In genomic region chr3:55080055-55080454, GRCm38 (mm10) we compare ENCODE assay signal across 9 mouse cellular contexts. TPM values are rescaled to one million over a fixed set of nuclear protein-coding genes. Genes with fewer than 3 reads are reported as not detected.
A peak's percentile ranks its signal among the peaks of the same experiment; 100 is the strongest.
DNase-seq lines count a peak whose midpoint lies in the region; ATAC-seq and TF ChIP-seq lines count a peak whose summit lies in the region.
"Had no signal": no experiment of that assay in that cellular context is flagged by ENCODE, and none has a peak within 500 bp of the region (broad histone marks: within the 10 kb centered on the region; RNA-seq: fewer than 3 reads in every experiment).

No protein-coding gene starts in this region.

- H3K4me2 ChIP-seq in liver, postnatal 0 days (ENCODE audit: low read depth, low read length) = no peak overlapping the region
- no peak overlapping the region for H3K4me2 ChIP-seq in neural tube, embryonic 15.5 days

- 16% methylated on average over 6 of the region's 6 CpGs for WGBS in liver, postnatal 0 days (ENCODE audit: insufficient replicate concordance)
- 20% methylated on average over 6 of the region's 6 CpGs for WGBS in neural tube, embryonic 15.5 days

- no peaks in the 10 kb centered on the region for H3K36me3 ChIP-seq in ES-E14 (ENCODE audit: control insufficient read depth, insufficient read depth, low read length, poor library complexity, severe bottlenecking)
- no peaks in the 10 kb centered on the region for H3K36me3 ChIP-seq in liver, postnatal 0 days (replicated peaks; ENCODE audit: insufficient read depth, low read length)
- H3K36me3 ChIP-seq in neural tube, embryonic 15.5 days = no peaks in the 10 kb centered on the region

- no peak for TF ChIP-seq EP300 in liver, postnatal 0 days (IDR thresholded peaks at IDR 0.05; ENCODE audit: low read depth)

- DNase-seq in ES-E14 (ENCODE audit: low read depth, low spot score) = peak; percentile 63
- peak; percentile 90 for DNase-seq in brain, adult 2 months (ENCODE audit: low read depth, low spot score)
- peak; percentile 68 to 72 for DNase-seq in heart, postnatal 36 days
- DNase-seq in layer of hippocampus, adult 11-12 months (ENCODE audit: low spot score) = peak; percentile 88
- peak; percentile 67 for DNase-seq in liver, postnatal 0 days
- DNase-seq in thymus, postnatal 10 days (ENCODE audit: low spot score in 2 of 2) = peak; percentile 12 to 69

- no peak overlapping the region for H3K27ac ChIP-seq in ES-E14 (ENCODE audit: insufficient read depth, low read depth, low read length, poor library complexity, severe bottlenecking)
- no peak overlapping the region for H3K27ac ChIP-seq in liver, postnatal 0 days (ENCODE audit: low read depth)
- no peak overlapping the region for H3K27ac ChIP-seq in neural tube, embryonic 15.5 days (replicated peaks)
- H3K27ac ChIP-seq: macrophage had no signal

- H3K4me1 ChIP-seq in ES-E14 (ENCODE audit: control insufficient read depth in 2 of 2, insufficient read depth in 2 of 2, low read length in 2 of 2, poor library complexity in 1 of 2) = no peaks in the 10 kb centered on the region
- no peaks in the 10 kb centered on the region for H3K4me1 ChIP-seq in liver, postnatal 0 days (ENCODE audit: insufficient read depth)
- H3K4me1 ChIP-seq in neural tube, embryonic 15.5 days = peaks cover 8% of the 10 kb centered on the region

- no peaks in the 10 kb centered on the region for H3K27me3 ChIP-seq in liver, postnatal 0 days (ENCODE audit: insufficient read depth, low read length)
- H3K27me3 ChIP-seq in neural tube, embryonic 15.5 days (replicated peaks) = no peaks in the 10 kb centered on the region

- 0 out of 2 replicates have a peak, but pooled peaks have one; percentile 39 for ATAC-seq in erythroid progenitor cell, adult 5-6 weeks (replicated peaks; ENCODE audit: low FRiP score, poor library complexity, severe bottlenecking)
- ATAC-seq in liver, postnatal 0 days = peak; percentile 70
- ATAC-seq in neural tube, embryonic 15.5 days (ENCODE audit: low FRiP score) = 0 out of 2 replicates have a peak, but pooled peaks have one; percentile 39

- peak; percentile 93 for TF ChIP-seq CTCF in liver, postnatal 0 days (IDR thresholded peaks at IDR 0.05; ENCODE audit: low read depth)

- no peak overlapping the region for H3K4me3 ChIP-seq in ES-E14 (ENCODE audit: insufficient read depth in 1 of 2, low read depth in 1 of 2, low read length in 2 of 2, poor library complexity in 1 of 2, severe bottlenecking in 1 of 2)
- H3K4me3 ChIP-seq in liver, postnatal 0 days (ENCODE audit: low read depth, low read length) = no peak overlapping the region
- no peak overlapping the region for H3K4me3 ChIP-seq in neural tube, embryonic 15.5 days (replicated peaks)

- intact Hi-C loops in heart, postnatal 36 days (cut with DNase I) = loop anchor here (1.0 kb wide), 2 partner anchors 32 to 72 kb away; partner anchors contain the start of gene Spg20

- no peaks in the 10 kb centered on the region for H3K9me3 ChIP-seq in ES-E14 (ENCODE audit: control insufficient read depth, insufficient read depth, low read depth, low read length)
- H3K9me3 ChIP-seq in liver, postnatal 0 days (ENCODE audit: low read length) = no peaks in the 10 kb centered on the region
- H3K9me3 ChIP-seq in neural tube, embryonic 15.5 days (replicated peaks) = no peaks in the 10 kb centered on the region

- no peak overlapping the region for H3K9ac ChIP-seq in ES-E14 (ENCODE audit: insufficient read depth, low read depth, low read length, poor library complexity, severe bottlenecking)
- no peak overlapping the region for H3K9ac ChIP-seq in liver, postnatal 0 days (replicated peaks)
- H3K9ac ChIP-seq in neural tube, embryonic 15.5 days (replicated peaks) = no peak overlapping the region

- in situ Hi-C loops in ES-E14 (cut with MboI; ENCODE audit: low sequenced_read_pairs in 2 of 2, unreplicated experiment in 2 of 2) = loop anchor here in 1 of 2 experiments (10.0 kb wide), 1 partner anchor 275 kb away; no protein-coding TSS in a partner anchor

TF ChIP-seq in ES-E14, 5 proteins besides CTCF, POLR2A, EP300 and RAD21:
- TF ChIP-seq ZC3H11A (IDR thresholded peaks at IDR 0.05; ENCODE audit: borderline replicate concordance, low read depth, low read length) = peak; percentile 66
- TF ChIP-seq HCFC1 (IDR thresholded peaks at IDR 0.05; ENCODE audit: borderline replicate concordance, insufficient read depth, low read length) = no peak

RNA-seq across cellular contexts. Expression of gene Ccna1, which starts 24.8 kb away (rescaled TPM):
- total RNA-seq in ES-E14 (2012; rRNA removed) = 0.76 and 1.1 TPM in 2 replicates
- not detected in 2 replicates for total RNA-seq in erythroid progenitor cell, adult 5-6 weeks (2015; ENCODE audit: low replicate concordance)
- not detected in 2 replicates for total RNA-seq in erythroid progenitor cell, adult 5-6 weeks (2017; ENCODE audit: low replicate concordance)
- not detected for total RNA-seq in heart, postnatal 36 days (2021)
- not detected in 2 replicates for polyA plus RNA-seq in liver, postnatal 0 days (2015; fragmentation: Nextera tagmentation; extraction: Ambion mirVana)
- polyA plus RNA-seq in neural tube, embryonic 15.5 days (2015; fragmentation: Nextera tagmentation; extraction: Ambion mirVana) = 0.37 and 0.41 TPM in 2 replicates
- polyA plus RNA-seq: macrophage had no signal

RNA-seq across cellular contexts. Expression of gene Spg20, which starts 31.9 kb away (rescaled TPM):
- total RNA-seq in ES-E14 (2012; rRNA removed) = 7.6 and 12.8 TPM in 2 replicates
- total RNA-seq in erythroid progenitor cell, adult 5-6 weeks (2015; ENCODE audit: low replicate concordance) = 0.36 and 2.9 TPM in 2 replicates
- total RNA-seq in erythroid progenitor cell, adult 5-6 weeks (2017; ENCODE audit: low replicate concordance) = 2.3 and 2.4 TPM in 2 replicates
- total RNA-seq in heart, postnatal 36 days (2021) = 10 to 100 TPM; 40.3 to 40.9 TPM
- polyA plus RNA-seq in liver, postnatal 0 days (2015; fragmentation: Nextera tagmentation; extraction: Ambion mirVana) = 7.9 and 10.6 TPM in 2 replicates
- 14.4 and 20.0 TPM in 2 replicates for polyA plus RNA-seq in neural tube, embryonic 15.5 days (2015; fragmentation: Nextera tagmentation; extraction: Ambion mirVana)

RNA-seq across cellular contexts. Expression of gene Ccdc169, which starts 57.1 kb away (rescaled TPM):
- total RNA-seq in ES-E14 (2012; rRNA removed) = 0.16 and 0.54 TPM in 2 replicates
- total RNA-seq in erythroid progenitor cell, adult 5-6 weeks (2015; ENCODE audit: low replicate concordance) = not detected in 2 replicates
- not detected in 2 replicates for total RNA-seq in erythroid progenitor cell, adult 5-6 weeks (2017; ENCODE audit: low replicate concordance)
- not detected for total RNA-seq in heart, postnatal 36 days (2021)
- polyA plus RNA-seq in liver, postnatal 0 days (2015; fragmentation: Nextera tagmentation; extraction: Ambion mirVana) = not detected in 2 replicates
- polyA plus RNA-seq in neural tube, embryonic 15.5 days (2015; fragmentation: Nextera tagmentation; extraction: Ambion mirVana) = not detected in 2 replicates
